Mouse (Mus musculus) liver, embryonic 15.5 days (tissue): ENCODE data around the gene Nfil3. TPM values are rescaled to one million over a fixed set of nuclear protein-coding genes. Genes with fewer than 3 reads are reported as not detected.

Experiments used
- ATAC-seq: fragments of 200-750 bp; cut with Nextera tagmentation; 2 replicates; pipeline ENCODE4 v1.8.0; 2017; ENCODE audit warnings: moderate number of reproducible peaks, mild to moderate bottlenecking, moderate library complexity; ENCODE audit not compliant: insufficient read depth
- H3K27ac ChIP-seq: fragments of 300-500 bp; sonication (generic); replicated peaks from 2 replicates; pipeline ENCODE4 v1.5.1; 2015; ENCODE audit warnings: mild to moderate bottlenecking, inconsistent platforms
- H3K27me3 ChIP-seq: fragments of 300-500 bp; sonication (generic); 2 replicates; pipeline ENCODE4 v1.6.1; 2015; ENCODE audit warnings: mild to moderate bottlenecking, inconsistent platforms
- H3K36me3 ChIP-seq: fragments of 300-500 bp; sonication (generic); replicated peaks from 2 replicates; pipeline ENCODE4 v1.6.1; 2015; ENCODE audit warnings: moderate library complexity, mild to moderate bottlenecking, inconsistent platforms
- H3K4me1 ChIP-seq: fragments of 300-500 bp; sonication (generic); replicated peaks from 2 replicates; pipeline ENCODE4 v1.6.1; 2015; ENCODE audit warnings: inconsistent platforms
- H3K4me2 ChIP-seq: fragments of 300-500 bp; sonication (generic); 2 replicates; pipeline ENCODE4 v1.6.1; 2015; ENCODE audit warnings: moderate library complexity, mild to moderate bottlenecking, inconsistent platforms
- H3K4me3 ChIP-seq: fragments of 300-500 bp; sonication (generic); replicated peaks from 2 replicates; pipeline ENCODE4 v1.5.1; 2015; ENCODE audit warnings: mild to moderate bottlenecking, inconsistent platforms
- H3K9ac ChIP-seq: fragments of 300-500 bp; sonication (generic); 2 replicates; pipeline ENCODE4 v1.6.1; 2015; ENCODE audit warnings: moderate library complexity, mild to moderate bottlenecking, inconsistent platforms
- H3K9me3 ChIP-seq: fragments of 300-500 bp; sonication (generic); replicated peaks from 2 replicates; pipeline ENCODE4 v1.6.1; 2016; ENCODE audit warnings: inconsistent platforms
- WGBS: fragments of 180-500 bp; shearing (Covaris S2); methylation state at CpG from one replicate; pipeline ENCODE4 v1.1.7; 2015; ENCODE audit warnings: mixed read lengths; ENCODE audit not compliant: insufficient replicate concordance; 5-methylcytosine and 5-hydroxymethylcytosine counted together
- polyA plus RNA-seq: library from polyadenylated mRNA; unstranded; fragments of >200 nt; fragmentation: Nextera tagmentation; extraction: Ambion mirVana; gene quantifications from 2 replicates; pipeline ENCODE4 v1.2.1, GENCODE M21; 2015

Nfil3 gene
- polyA plus RNA-seq, 1 experiment from 2014 or later, result 6.0 TPM

GRCm38 (mm10) chr13:52972626-52973025, 8.2 kb downstream of the Nfil3 start:
- Histone ChIP-seq H3K4me1 (peaks cover 18% of the 10 kb centered on the region), H3K27ac (no peak overlapping the region), H3K9ac (no peak overlapping the region), H3K9me3 (no peaks in the 10 kb centered on the region), H3K36me3 (peaks cover 10% of the 10 kb centered on the region), H3K27me3 (peaks cover 14% of the 10 kb centered on the region), H3K4me2 (no peak overlapping the region), H3K4me3 (no peak overlapping the region)
- no peak for ATAC-seq
- 62% methylated on average over 3 of the region's 3 CpGs for WGBS

DNA sequence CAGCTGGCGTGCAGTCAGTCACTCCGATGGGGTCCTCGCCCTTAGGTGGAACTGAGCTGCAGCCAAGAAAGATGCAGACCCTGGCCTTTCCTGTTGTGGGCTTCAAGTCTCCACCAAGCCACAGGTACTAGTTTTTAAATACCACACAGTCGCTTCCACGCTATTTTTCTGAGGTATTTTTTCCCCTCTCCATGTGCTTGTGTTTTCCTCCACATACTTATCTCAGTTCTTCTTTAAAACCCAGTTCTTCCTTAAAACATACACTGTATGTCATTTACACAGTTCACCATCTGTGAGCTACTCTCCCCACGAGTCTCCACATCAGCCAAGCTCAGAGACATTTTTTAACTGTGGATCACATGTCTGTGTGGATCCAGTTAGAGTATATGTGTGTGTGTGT, 10.0 kb downstream of the Nfil3 start:
- H3K36me3 ChIP-seq, result peaks cover 25% of the 10 kb centered on the region
- no peaks in the 10 kb centered on the region for H3K9me3 ChIP-seq
- H3K27ac ChIP-seq, result no peak overlapping the region
- H3K9ac ChIP-seq, result no peak overlapping the region
- H3K27me3 ChIP-seq, result no peaks in the 10 kb centered on the region
- no peak for ATAC-seq
- 49% methylated on average over 6 of the region's 6 CpGs for WGBS
- no peak overlapping the region for H3K4me3 ChIP-seq
- 0 out of 2 replicates have a peak, but pooled peaks cover 7% of the 10 kb centered on the region for H3K4me1 ChIP-seq
- H3K4me2 ChIP-seq, result no peak overlapping the region

- Histone ChIP-seq H3K4me3 (no peak overlapping the region), H3K36me3 (peaks cover 23% of the 10 kb centered on the region), H3K9ac (no peak overlapping the region), H3K9me3 (no peaks in the 10 kb centered on the region), H3K4me2 (no peak overlapping the region), H3K27me3 (no peaks in the 10 kb centered on the region), H3K4me1 (no peaks in the 10 kb centered on the region), H3K27ac (no peak overlapping the region)
- WGBS, result 58% methylated on average over 4 of the region's 4 CpGs
- no peak for ATAC-seq
These were observed 18.0 kb downstream of the Nfil3 start for GRCm38 (mm10) chr13:52962922-52963321.

GRCm38 (mm10) chr13:52962361-52962760, 18.5 kb downstream of the Nfil3 start:
- H3K9ac ChIP-seq, result no peak overlapping the region
- H3K4me1 ChIP-seq, result no peaks in the 10 kb centered on the region
- H3K4me3 ChIP-seq, result no peak overlapping the region
- H3K9me3 ChIP-seq, result no peaks in the 10 kb centered on the region
- H3K4me2 ChIP-seq, result no peak overlapping the region
- no peak overlapping the region for H3K27ac ChIP-seq
- no peaks in the 10 kb centered on the region for H3K27me3 ChIP-seq
- ATAC-seq, result no peak
- WGBS, result 49% methylated on average over 6 of the region's 6 CpGs
- peaks cover 17% of the 10 kb centered on the region for H3K36me3 ChIP-seq

GRCm38 (mm10) chr13:52953779-52954553, 26.9 kb downstream of the Nfil3 start:
- ATAC-seq, result no peak
- Histone ChIP-seq H3K36me3 (no peaks in the 10 kb centered on the region), H3K9ac (no peak overlapping the region), H3K27me3 (no peaks in the 10 kb centered on the region), H3K4me1 (no peaks in the 10 kb centered on the region), H3K4me2 (no peak overlapping the region), H3K27ac (no peak overlapping the region), H3K4me3 (no peak overlapping the region), H3K9me3 (no peaks in the 10 kb centered on the region)
- 64% methylated on average over 6 of the region's 6 CpGs for whole genome bisulfite sequencing

GRCm38 (mm10) chr13:52949211-52949610, 31.7 kb downstream of the Nfil3 start:
- H3K9me3 ChIP-seq, result no peaks in the 10 kb centered on the region
- no peaks in the 10 kb centered on the region for H3K36me3 ChIP-seq
- H3K27me3 ChIP-seq, result no peaks in the 10 kb centered on the region
- no peaks in the 10 kb centered on the region for H3K4me1 ChIP-seq
- H3K27ac ChIP-seq, result no peak overlapping the region
- 69% methylated on average over 3 of the region's 3 CpGs for WGBS
- no peak overlapping the region for H3K4me2 ChIP-seq
- no peak overlapping the region for H3K4me3 ChIP-seq
- ATAC-seq, result no peak
- H3K9ac ChIP-seq, result no peak overlapping the region

DNA sequence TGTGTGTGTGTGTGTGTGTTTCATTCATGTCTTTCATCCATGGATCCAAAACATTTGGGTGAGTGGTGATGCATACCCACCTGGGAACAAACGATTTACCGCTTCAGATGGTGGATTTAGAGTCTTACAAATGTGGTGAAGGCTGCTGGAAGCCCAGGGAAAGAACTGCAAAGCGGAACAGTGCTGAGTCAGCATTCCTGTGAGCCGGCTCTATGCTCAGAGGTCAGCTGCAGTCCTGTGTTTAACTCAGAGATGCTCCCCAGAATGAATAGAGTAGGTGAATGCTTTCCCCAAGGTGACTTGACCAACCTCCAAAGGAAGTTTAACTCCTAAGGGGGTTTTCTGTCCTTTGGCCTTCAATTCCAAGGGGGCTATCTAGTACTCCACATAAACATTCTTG, 33.3 kb downstream of the Nfil3 start:
- H3K27ac ChIP-seq, result no peak overlapping the region
- H3K27me3 ChIP-seq, result no peaks in the 10 kb centered on the region
- WGBS, result 61% methylated on average over 4 of the region's 4 CpGs

GRCm38 (mm10) chr13:52945769-52946168, 35.1 kb downstream of the Nfil3 start:
- H3K4me3 ChIP-seq, result no peak overlapping the region
- H3K9ac ChIP-seq, result no peak overlapping the region
- no peak overlapping the region for H3K27ac ChIP-seq
- no peaks in the 10 kb centered on the region for H3K27me3 ChIP-seq
- H3K4me2 ChIP-seq, result no peak overlapping the region
- H3K4me1 ChIP-seq, result no peaks in the 10 kb centered on the region
- no peaks in the 10 kb centered on the region for H3K9me3 ChIP-seq
- H3K36me3 ChIP-seq, result no peaks in the 10 kb centered on the region
- 65% methylated on average over 9 of the region's 9 CpGs for WGBS
- no peak for ATAC-seq

More for the DNA sequence above, 33.3 kb downstream of the Nfil3 start:
- Histone ChIP-seq H3K36me3 (no peaks in the 10 kb centered on the region), H3K9me3 (no peaks in the 10 kb centered on the region), H3K4me3 (no peak overlapping the region), H3K4me2 (no peak overlapping the region), H3K4me1 (no peaks in the 10 kb centered on the region), H3K9ac (no peak overlapping the region)
- ATAC-seq, result no peak

DNA sequence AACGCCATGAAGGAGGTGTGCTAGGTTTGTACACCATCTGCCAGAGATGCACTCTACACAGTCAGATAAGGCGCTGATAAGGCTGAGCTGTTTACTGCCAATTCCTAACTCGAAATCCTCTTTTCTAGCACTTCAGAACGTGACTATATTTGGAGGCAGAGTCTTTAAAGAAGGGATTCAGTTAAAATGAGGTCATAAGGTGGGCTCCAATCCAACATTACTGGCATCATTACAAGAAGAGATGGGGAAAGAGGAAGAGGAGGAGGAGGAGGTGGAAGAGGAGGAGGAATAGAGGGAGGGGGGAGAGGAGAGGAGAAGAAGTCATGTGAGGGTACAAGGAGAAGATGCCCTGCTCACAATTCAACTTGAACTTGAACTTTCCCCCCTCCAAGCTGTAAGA, 36.8 kb downstream of the Nfil3 start:
- no peak overlapping the region for H3K4me3 ChIP-seq
- H3K27ac ChIP-seq, result no peak overlapping the region
- H3K9me3 ChIP-seq, result no peaks in the 10 kb centered on the region
- no peak overlapping the region for H3K9ac ChIP-seq
- ATAC-seq, result no peak
- 52% methylated on average over 4 of the region's 4 CpGs for WGBS
- no peaks in the 10 kb centered on the region for H3K36me3 ChIP-seq
- no peaks in the 10 kb centered on the region for H3K4me1 ChIP-seq
- no peak overlapping the region for H3K4me2 ChIP-seq
- no peaks in the 10 kb centered on the region for H3K27me3 ChIP-seq

- no peak for ATAC-seq
- WGBS, result 60% methylated on average over 1 of the region's 1 CpGs
These were observed 37.9 kb downstream of the Nfil3 start for GRCm38 (mm10) chr13:52942876-52943388.

GRCm38 (mm10) chr13:52940956-52941355, 39.9 kb downstream of the Nfil3 start:
- H3K36me3 ChIP-seq, result no peaks in the 10 kb centered on the region
- no peak overlapping the region for H3K27ac ChIP-seq
- WGBS, result 59% methylated on average over 7 of the region's 7 CpGs
- H3K4me3 ChIP-seq, result no peak overlapping the region
- no peaks in the 10 kb centered on the region for H3K9me3 ChIP-seq
- no peak for ATAC-seq
- H3K9ac ChIP-seq, result no peak overlapping the region
- no peak overlapping the region for H3K4me2 ChIP-seq
- H3K27me3 ChIP-seq, result no peaks in the 10 kb centered on the region
- no peaks in the 10 kb centered on the region for H3K4me1 ChIP-seq

More at GRCm38 (mm10) chr13:52942876-52943388, 37.9 kb downstream of the Nfil3 start:
- H3K4me2 ChIP-seq, result no peak overlapping the region
- no peaks in the 10 kb centered on the region for H3K4me1 ChIP-seq
- H3K36me3 ChIP-seq, result no peaks in the 10 kb centered on the region
- H3K9ac ChIP-seq, result no peak overlapping the region
- no peak overlapping the region for H3K27ac ChIP-seq
- no peaks in the 10 kb centered on the region for H3K9me3 ChIP-seq
- H3K4me3 ChIP-seq, result no peak overlapping the region
- H3K27me3 ChIP-seq, result no peaks in the 10 kb centered on the region
